Mouse (Mus musculus): Measurements from ENCODE around the gene Fam161a.

- TF ChIP-seq CTCF (IDR thresholded peaks at IDR 0.05; ENCODE audit: extremely low read depth, insufficient read length, insufficient replicate concordance, low read depth, low read length) (no peak), POLR2A (IDR thresholded peaks at IDR 0.05; ENCODE audit: low read depth, low read length) (no peak)
These were observed 971 bp downstream of the Fam161a start for GRCm38 (mm10) chr11:23008181-23008823.

All from small intestine, adult 2 months (tissue).